Mouse (Mus musculus) spleen, postnatal 36 days (tissue): ENCODE results near the gene Adamts15.
A peak's percentile ranks its signal among the peaks of the same experiment; 100 is the strongest.

Source experiments
- DNase-seq, 2 experiments: peaks; one replicate each; pipeline ENCODE4 v3.0.0; 2022; ENCODE audit warnings: low spot score in 2 of 2, mixed read lengths in 1 of 2

The Adamts15 gene

GRCm38 (mm10) chr9:30922197-30922894, at the start of gene Adamts15:
Gene Adamts15, minus strand, starts transcription at chr9:30922452.
- no peak for DNase-seq

- DNase-seq, result no peak
These were observed 49.7 kb upstream of the Adamts15 start for GRCm38 (mm10) chr9:30971967-30972366.

GRCm38 (mm10) chr9:30970001-30970400, 47.7 kb upstream of the Adamts15 start:
- no peak for DNase-seq

- DNase-seq, result no peak
These were observed 45.9 kb upstream of the Adamts15 start for GRCm38 (mm10) chr9:30968130-30968529.

GRCm38 (mm10) chr9:30966881-30967280, 44.6 kb upstream of the Adamts15 start:
- no peak for DNase-seq

- DNase-seq, result no peak
These were observed 42.4 kb upstream of the Adamts15 start for GRCm38 (mm10) chr9:30964685-30965084.

- DNase-seq, result no peak
These were observed 41.5 kb upstream of the Adamts15 start for GRCm38 (mm10) chr9:30963780-30964179.

GRCm38 (mm10) chr9:30955246-30955645, 33.0 kb upstream of the Adamts15 start:
- DNase-seq, result no peak

GRCm38 (mm10) chr9:30953287-30953686, 31.0 kb upstream of the Adamts15 start:
- no peak for DNase-seq

GRCm38 (mm10) chr9:30951461-30951860, 29.2 kb upstream of the Adamts15 start:
- no peak for DNase-seq

GRCm38 (mm10) chr9:30950592-30950991, 28.3 kb upstream of the Adamts15 start:
- DNase-seq, result no peak

GRCm38 (mm10) chr9:30949971-30950370, 27.7 kb upstream of the Adamts15 start:
- no peak for DNase-seq

GRCm38 (mm10) chr9:30949422-30949821, 27.2 kb upstream of the Adamts15 start:
- no peak for DNase-seq

- DNase-seq, result no peak
These were observed 23.0 kb upstream of the Adamts15 start for GRCm38 (mm10) chr9:30945276-30945675.

- DNase-seq, result no peak
These were observed 22.0 kb upstream of the Adamts15 start for GRCm38 (mm10) chr9:30944234-30944633.

GRCm38 (mm10) chr9:30943341-30943740, 21.1 kb upstream of the Adamts15 start:
- DNase-seq, result no peak

GRCm38 (mm10) chr9:30942512-30943313, 20.5 kb upstream of the Adamts15 start, which contains the start of gene Adamts8:
Gene Adamts8, plus strand, starts transcription at chr9:30942562.
- no peak for DNase-seq

GRCm38 (mm10) chr9:30940328-30940727, 18.1 kb upstream of the Adamts15 start:
- peak in 1 of 2 experiments; percentile 20 for DNase-seq

- DNase-seq, result no peak
These were observed 14.6 kb upstream of the Adamts15 start for GRCm38 (mm10) chr9:30936674-30937438.

GRCm38 (mm10) chr9:30934827-30935226, 12.6 kb upstream of the Adamts15 start:
- DNase-seq, result no peak

GRCm38 (mm10) chr9:30932346-30932745, 10.1 kb upstream of the Adamts15 start:
- DNase-seq, result no peak

GRCm38 (mm10) chr9:30928759-30929158, 6.5 kb upstream of the Adamts15 start:
- DNase-seq, result no peak
